Mouse (Mus musculus) testis, adult 2 months (tissue): Measurements from ENCODE around the gene Ap5s1. TPM values are rescaled to one million over a fixed set of nuclear protein-coding genes. Genes with fewer than 3 reads are reported as not detected.

Experiments used
- H3K27ac ChIP-seq: fragments of 200-500 bp; 2 replicates; pipeline ENCODE4 v1.5.1; 2012; ENCODE audit warnings: low read depth, low read length; ENCODE audit not compliant: control insufficient read depth, insufficient read depth
- H3K27me3 ChIP-seq: fragments of 200-500 bp; 2 replicates; pipeline ENCODE4 v1.6.1; 2012; ENCODE audit warnings: mild to moderate bottlenecking, low read length, moderate library complexity; ENCODE audit not compliant: control insufficient read depth, insufficient read depth
- H3K36me3 ChIP-seq: fragments of 200-500 bp; 2 replicates; pipeline ENCODE4 v1.6.1; 2012; ENCODE audit warnings: mild to moderate bottlenecking, low read length; ENCODE audit not compliant: control insufficient read depth, insufficient read depth
- H3K4me1 ChIP-seq: fragments of 200-500 bp; 2 replicates; pipeline ENCODE4 v1.6.1; 2012; ENCODE audit warnings: low read length; ENCODE audit not compliant: control insufficient read depth, insufficient read depth
- H3K4me3 ChIP-seq: fragments of 200-500 bp; 2 replicates; pipeline ENCODE4 v1.5.1; 2012; ENCODE audit warnings: low read depth, mild to moderate bottlenecking, low read length, moderate library complexity, mixed read lengths; ENCODE audit not compliant: control insufficient read depth
- CTCF ChIP-seq: fragments of 200-500 bp; IDR thresholded peaks from 2 replicates; pipeline ENCODE4 v1.5.1; 2012; ENCODE audit warnings: low read depth, mild to moderate bottlenecking, inconsistent platforms, low read length, moderate library complexity; ENCODE audit not compliant: control insufficient read depth, insufficient read depth, insufficient replicate concordance
- POLR2A ChIP-seq: fragments of 200-500 bp; IDR thresholded peaks from 2 replicates; pipeline ENCODE4 v1.6.1; 2012; ENCODE audit warnings: low read depth, mild to moderate bottlenecking, inconsistent platforms, low read length, moderate library complexity; ENCODE audit not compliant: control insufficient read depth
- polyA plus RNA-seq: library from polyadenylated mRNA; depleted of rRNA; stranded (reverse); fragments of >200 nt; gene quantifications from 2 replicates; pipeline ENCODE4 v1.2.3, GENCODE M21; 2012; rRNA removed

The Ap5s1 gene
- polyA plus RNA-seq, 1 experiment, result 12.7 TPM

- Histone ChIP-seq H3K4me1 (peaks cover 9% of the 10 kb centered on the region), H3K36me3 (no peaks in the 10 kb centered on the region), H3K27me3 (no peaks in the 10 kb centered on the region), H3K4me3 (peak within 1 kb of the TSS; percentile 92), H3K27ac (peak within 1 kb of the TSS; percentile 92)
- TF ChIP-seq CTCF (no peak), POLR2A (peak; percentile 95)
These were observed 55.4 kb downstream of the Ap5s1 start, which contains the start of gene Pank2 for GRCm38 (mm10) chr2:131262213-131262672. TSS of gene Pank2 (plus strand) at chr2:131262495.

Other genes with a start within 250 kb of the Ap5s1 start
- 58.3 and 63.5 TPM in 2 replicates for gene Gfra4, start 164.0 kb upstream of the Ap5s1 start, polyA plus RNA-seq
- 2.8 and 3.1 TPM in 2 replicates for gene Adam33, start 143.3 kb upstream of the Ap5s1 start, polyA plus RNA-seq
- 0.61 and 0.88 TPM in 2 replicates for gene Siglec1, start 120.3 kb upstream of the Ap5s1 start, polyA plus RNA-seq
- gene Hspa12b, start 79.8 kb upstream of the Ap5s1 start, polyA plus RNA-seq, result 5.4 and 6.6 TPM in 2 replicates
- not detected in 2 replicates for gene Gm11037, start 73.6 kb upstream of the Ap5s1 start, polyA plus RNA-seq
- 827 and 879 TPM in 2 replicates for gene 1700037H04Rik, start 47.0 kb upstream of the Ap5s1 start, polyA plus RNA-seq
- gene Cenpb, start 27.0 kb upstream of the Ap5s1 start, polyA plus RNA-seq, result 7.6 and 7.9 TPM in 2 replicates
- 2.9 and 3.1 TPM in 2 replicates for gene Cdc25b, start 20.1 kb upstream of the Ap5s1 start, polyA plus RNA-seq
- 13.1 and 14.8 TPM in 2 replicates for gene Spef1, start 19.8 kb upstream of the Ap5s1 start, polyA plus RNA-seq
- 13.3 and 15.6 TPM in 2 replicates for gene Mavs, start 27.0 kb downstream of the Ap5s1 start, polyA plus RNA-seq
- gene Pank2, start 55.4 kb downstream of the Ap5s1 start, polyA plus RNA-seq, result 19.7 and 20.8 TPM in 2 replicates
- 55.4 and 64.7 TPM in 2 replicates for gene Rnf24, start 145.8 kb downstream of the Ap5s1 start, polyA plus RNA-seq